Mouse (Mus musculus) lung, embryonic 16.5 days (tissue): ENCODE measurements around the gene Mb. TPM values are rescaled to one million over a fixed set of nuclear protein-coding genes. Genes with fewer than 3 reads are reported as not detected.
A peak's percentile ranks its signal among the peaks of the same experiment; 100 is the strongest.
"Not testable (repeated sequence)": the region's sequence is repeated elsewhere in the genome, so short reads cannot be mapped to it uniquely, and the experiment has no call there.

ENCODE experiments used
- ATAC-seq: fragments of 200-750 bp; cut with Nextera tagmentation; 2 replicates; pipeline ENCODE4 v1.8.0; 2017; ENCODE audit warnings: low read depth, mild to moderate bottlenecking, moderate library complexity
- H3K27ac ChIP-seq: fragments of 300-500 bp; sonication (generic); 2 replicates; pipeline ENCODE4 v1.5.1; 2014; ENCODE audit warnings: mild to moderate bottlenecking, control low read depth, low read length
- H3K27me3 ChIP-seq: fragments of 300-500 bp; sonication (generic); 2 replicates; pipeline ENCODE4 v1.6.1; 2014; ENCODE audit warnings: low read depth, low read length, mixed read lengths; ENCODE audit not compliant: control insufficient read depth, insufficient read depth
- H3K36me3 ChIP-seq: fragments of 300-500 bp; sonication (generic); 2 replicates; pipeline ENCODE4 v1.6.1; 2014; ENCODE audit warnings: low read length; ENCODE audit not compliant: control insufficient read depth, insufficient read depth
- H3K4me1 ChIP-seq: fragments of 300-500 bp; sonication (generic); replicated peaks from 2 replicates; pipeline ENCODE4 v1.6.1; 2014; ENCODE audit warnings: low read length, mixed read lengths; ENCODE audit not compliant: control insufficient read depth, insufficient read depth
- H3K4me2 ChIP-seq: fragments of 300-500 bp; sonication (generic); 2 replicates; pipeline ENCODE4 v1.6.1; 2014; ENCODE audit warnings: low read depth, low read length, control low read depth
- H3K4me3 ChIP-seq: fragments of 300-500 bp; sonication (generic); 2 replicates; pipeline ENCODE4 v1.5.1; 2014; ENCODE audit warnings: mild to moderate bottlenecking, low read length, control low read depth
- H3K9ac ChIP-seq: fragments of 300-500 bp; sonication (generic); 2 replicates; pipeline ENCODE4 v1.6.1; 2014; ENCODE audit warnings: low read length, control low read depth
- H3K9me3 ChIP-seq: fragments of 300-500 bp; sonication (generic); 2 replicates; pipeline ENCODE4 v1.6.1; 2016; ENCODE audit warnings: low read length; ENCODE audit not compliant: control insufficient read depth
- WGBS: fragments of 180-500 bp; shearing (Covaris S2); extraction: QIAGEN DNeasy Blood & Tissue Kit; methylation state at CpG from one replicate; pipeline ENCODE4 v1.1.7; 2014; 5-methylcytosine and 5-hydroxymethylcytosine counted together
- polyA plus RNA-seq: library from polyadenylated mRNA; unstranded; fragments of >200 nt; fragmentation: Nextera tagmentation; extraction: Ambion mirVana; gene quantifications from 2 replicates; pipeline ENCODE4 v1.2.1, GENCODE M21; 2015

Gene Mb
- polyA plus RNA-seq, 1 experiment from 2014 or later: 2.4 TPM

- WGBS: 78% methylated on average over 11 of the region's 11 CpGs
- no peak overlapping the region for H3K9ac ChIP-seq
- H3K9me3 ChIP-seq: no peaks in the 10 kb centered on the region
- 0 out of 2 replicates have a peak, but pooled peaks cover 2% of the 10 kb centered on the region for H3K4me1 ChIP-seq
- ATAC-seq: no peak
- H3K36me3 ChIP-seq: no peaks in the 10 kb centered on the region
- H3K4me2 ChIP-seq: no peak overlapping the region
- no peaks in the 10 kb centered on the region for H3K27me3 ChIP-seq
- no peak overlapping the region for H3K4me3 ChIP-seq
- no peak overlapping the region for H3K27ac ChIP-seq
These were observed 20.3 kb upstream of the Mb start for GRCm38 (mm10) chr15:77070745-77071268.

- no peaks in the 10 kb centered on the region for H3K27me3 ChIP-seq
- H3K4me3 ChIP-seq: no peak overlapping the region
- H3K4me1 ChIP-seq: 0 out of 2 replicates have a peak, but pooled peaks cover 2% of the 10 kb centered on the region
- no peak overlapping the region for H3K27ac ChIP-seq
- 82% methylated on average over 3 of the region's 3 CpGs for WGBS
- no peak overlapping the region for H3K4me2 ChIP-seq
- no peaks in the 10 kb centered on the region; the same call in 1 of the 2 replicates for H3K9me3 ChIP-seq
- ATAC-seq: no peak
- no peaks in the 10 kb centered on the region for H3K36me3 ChIP-seq
- no peak overlapping the region for H3K9ac ChIP-seq
These were observed 18.5 kb upstream of the Mb start for GRCm38 (mm10) chr15:77069019-77069418.

- Histone ChIP-seq H3K9me3 (no peaks in the 10 kb centered on the region; the same call in 1 of the 2 replicates), H3K27ac (no peak overlapping the region), H3K4me3 (no peak overlapping the region), H3K9ac (no peak overlapping the region), H3K27me3 (no peaks in the 10 kb centered on the region), H3K36me3 (no peaks in the 10 kb centered on the region), H3K4me2 (no peak overlapping the region), H3K4me1 (0 out of 2 replicates have a peak, but pooled peaks cover 2% of the 10 kb centered on the region)
- ATAC-seq: peak; percentile 31; the same call in 1 of the 2 replicates
- 48% methylated on average over 3 of the region's 3 CpGs for WGBS
These were observed 18.0 kb upstream of the Mb start for GRCm38 (mm10) chr15:77068439-77068861.

GRCm38 (mm10) chr15:77066233-77066632 is 15.8 kb upstream of the Mb start:
- no peak overlapping the region for H3K9ac ChIP-seq
- H3K27me3 ChIP-seq: no peaks in the 10 kb centered on the region
- H3K4me3 ChIP-seq: no peak overlapping the region
- 0 out of 2 replicates have a peak, but pooled peaks cover 2% of the 10 kb centered on the region for H3K4me1 ChIP-seq
- no peaks in the 10 kb centered on the region; the same call in 1 of the 2 replicates for H3K9me3 ChIP-seq
- WGBS: 56% methylated on average over 6 of the region's 6 CpGs
- H3K27ac ChIP-seq: no peak overlapping the region
- no peak for ATAC-seq
- no peak overlapping the region for H3K4me2 ChIP-seq
- H3K36me3 ChIP-seq: no peaks in the 10 kb centered on the region

GRCm38 (mm10) chr15:77065259-77065852 is 14.9 kb upstream of the Mb start:
- Histone ChIP-seq H3K4me2 (no peak overlapping the region), H3K36me3 (no peaks in the 10 kb centered on the region), H3K9me3 (no peaks in the 10 kb centered on the region; the same call in 1 of the 2 replicates), H3K4me1 (0 out of 2 replicates have a peak, but pooled peaks cover 2% of the 10 kb centered on the region), H3K27me3 (no peaks in the 10 kb centered on the region), H3K9ac (no peak overlapping the region), H3K27ac (no peak overlapping the region), H3K4me3 (no peak overlapping the region)
- ATAC-seq: no peak
- WGBS: 74% methylated on average over 6 of the region's 6 CpGs

GRCm38 (mm10) chr15:77062746-77063145 is 12.3 kb upstream of the Mb start:
- ATAC-seq: no peak
- no peaks in the 10 kb centered on the region for H3K27me3 ChIP-seq
- no peak overlapping the region for H3K27ac ChIP-seq
- H3K4me3 ChIP-seq: no peak overlapping the region
- no peaks in the 10 kb centered on the region for H3K4me1 ChIP-seq
- no peak overlapping the region for H3K4me2 ChIP-seq
- no peak overlapping the region for H3K9ac ChIP-seq
- H3K9me3 ChIP-seq: no peaks in the 10 kb centered on the region; the same call in 1 of the 2 replicates
- H3K36me3 ChIP-seq: no peaks in the 10 kb centered on the region

- WGBS: 82% methylated on average over 4 of the region's 4 CpGs
- not testable (repeated sequence) for H3K4me2 ChIP-seq, H3K9me3 ChIP-seq, H3K27me3 ChIP-seq, H3K4me3 ChIP-seq, ATAC-seq, H3K9ac ChIP-seq, H3K4me1 ChIP-seq, H3K36me3 ChIP-seq, H3K27ac ChIP-seq
These were observed 8.9 kb upstream of the Mb start for GRCm38 (mm10) chr15:77059416-77059815.

- no peak overlapping the region for H3K27ac ChIP-seq
- H3K4me1 ChIP-seq: peaks cover 10% of the 10 kb centered on the region
- no peaks in the 10 kb centered on the region for H3K36me3 ChIP-seq
- H3K4me3 ChIP-seq: no peak overlapping the region
- no peak overlapping the region for H3K4me2 ChIP-seq
- no peak overlapping the region for H3K9ac ChIP-seq
- H3K9me3 ChIP-seq: no peaks in the 10 kb centered on the region
- ATAC-seq: no peak
- no peaks in the 10 kb centered on the region for H3K27me3 ChIP-seq
These were observed 8.1 kb upstream of the Mb start for GRCm38 (mm10) chr15:77058566-77058965.

- peak overlapping the region; percentile 33; the same call in 1 of the 2 replicates for H3K27ac ChIP-seq
- ATAC-seq: peak; percentile 70; the same call in 1 of the 2 replicates
- 22% methylated on average over 3 of the region's 3 CpGs for WGBS
- peaks cover 10% of the 10 kb centered on the region for H3K4me1 ChIP-seq
- H3K9me3 ChIP-seq: no peaks in the 10 kb centered on the region
- H3K27me3 ChIP-seq: no peaks in the 10 kb centered on the region
- H3K4me2 ChIP-seq: no peak overlapping the region
- no peaks in the 10 kb centered on the region for H3K36me3 ChIP-seq
- no peak overlapping the region for H3K9ac ChIP-seq
- no peak overlapping the region for H3K4me3 ChIP-seq
These were observed 6.3 kb upstream of the Mb start for GRCm38 (mm10) chr15:77056791-77057051.
